Mouse (Mus musculus) left cerebral cortex, adult 11 months (tissue): ENCODE data around the gene Stx8.

Experiments used
- DNase-seq: peaks from one replicate; pipeline ENCODE4 v3.0.0; 2022; ENCODE audit warnings: low spot score

Stx8 gene

GRCm38 (mm10) chr11:68145586-68146455 is 179.8 kb downstream of the Stx8 start:
- no peak for DNase-seq

GRCm38 (mm10) chr11:68146456-68146851 is 180.5 kb downstream of the Stx8 start:
- DNase-seq = no peak

GRCm38 (mm10) chr11:68150938-68151337 is 184.9 kb downstream of the Stx8 start:
- DNase-seq = no peak

- no peak for DNase-seq
Measured at GRCm38 (mm10) chr11:68155821-68156220, 189.8 kb downstream of the Stx8 start.

- DNase-seq = no peak
Measured at GRCm38 (mm10) chr11:68158166-68158565, 192.2 kb downstream of the Stx8 start.

GRCm38 (mm10) chr11:68159867-68160266 is 193.9 kb downstream of the Stx8 start:
- no peak for DNase-seq

GRCm38 (mm10) chr11:68164408-68164807 is 198.4 kb downstream of the Stx8 start:
- DNase-seq = no peak

GRCm38 (mm10) chr11:68168427-68168826 is 202.4 kb downstream of the Stx8 start:
- no peak for DNase-seq

- no peak for DNase-seq
Measured at GRCm38 (mm10) chr11:68171973-68172647, 206.1 kb downstream of the Stx8 start.

- DNase-seq = no peak
Measured at GRCm38 (mm10) chr11:68172648-68173045, 206.7 kb downstream of the Stx8 start.

GRCm38 (mm10) chr11:68176550-68176949 is 210.6 kb downstream of the Stx8 start:
- no peak for DNase-seq

GRCm38 (mm10) chr11:68177415-68177814 is 211.4 kb downstream of the Stx8 start:
- DNase-seq = no peak

- DNase-seq = no peak
Measured at GRCm38 (mm10) chr11:68185647-68186046, 219.7 kb downstream of the Stx8 start.

GRCm38 (mm10) chr11:68187242-68187641 is 221.2 kb downstream of the Stx8 start:
- no peak for DNase-seq

GRCm38 (mm10) chr11:68188695-68189201 is 222.8 kb downstream of the Stx8 start:
- DNase-seq = no peak

GRCm38 (mm10) chr11:68190849-68191248 is 224.9 kb downstream of the Stx8 start:
- peak; percentile 35 for DNase-seq

GRCm38 (mm10) chr11:68195168-68195567 is 229.2 kb downstream of the Stx8 start:
- DNase-seq = no peak

GRCm38 (mm10) chr11:68195693-68196176 is 229.7 kb downstream of the Stx8 start:
- no peak for DNase-seq

GRCm38 (mm10) chr11:68196566-68196965 is 230.6 kb downstream of the Stx8 start:
- DNase-seq = no peak

- no peak for DNase-seq
Measured at GRCm38 (mm10) chr11:68197471-68197870, 231.5 kb downstream of the Stx8 start.

- DNase-seq = no peak
Measured at GRCm38 (mm10) chr11:68198696-68199095, 232.7 kb downstream of the Stx8 start.

- no peak for DNase-seq
Measured at GRCm38 (mm10) chr11:68199103-68199502, 233.1 kb downstream of the Stx8 start.
